Mouse (Mus musculus): ENCODE data around the gene Mtmr3.

DNA sequence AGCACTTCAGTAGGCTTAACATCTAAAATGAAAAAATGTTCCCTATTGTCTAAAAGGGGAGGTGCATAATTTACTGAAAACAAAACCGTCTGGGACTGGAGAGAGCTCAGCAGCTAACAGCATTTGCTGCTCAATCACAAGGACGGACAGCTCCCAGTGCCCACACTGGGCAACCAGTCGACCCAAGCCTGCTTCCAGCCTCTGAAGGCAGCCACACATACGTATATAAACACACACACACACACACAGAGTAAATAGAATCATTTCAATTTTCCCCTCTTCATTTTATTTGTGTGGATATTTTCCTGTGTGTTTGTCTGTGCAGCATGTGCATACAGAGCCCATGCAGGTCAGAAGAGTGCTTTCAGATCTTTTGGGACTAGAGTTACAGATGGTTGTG is 49.3 kb downstream of the Mtmr3 start:
- no peak for TF ChIP-seq CTCF (IDR thresholded peaks at IDR 0.05; ENCODE audit: low read depth, low read length)
- no peak for TF ChIP-seq POLR2A (IDR thresholded peaks at IDR 0.05; ENCODE audit: extremely low read depth, insufficient read depth, low read length)

Data from liver, adult 2 months (tissue).